Mouse (Mus musculus) G1E (cell line): ENCODE measurements around the gene Cckbr. TPM values are rescaled to one million over a fixed set of nuclear protein-coding genes. Genes with fewer than 3 reads are reported as not detected.

Experiments
- ATAC-seq: 2 replicates; pipeline ENCODE4 v1.8.0; 2016; ENCODE audit warnings: mild to moderate bottlenecking; ENCODE audit not compliant: insufficient number of reproducible peaks, poor library complexity, low FRiP score, severe bottlenecking; ENCODE audit errors: extremely low read depth
- DNase-seq: peaks from one replicate; pipeline ENCODE4 v3.0.0; 2012; ENCODE audit warnings: low spot score
- H3K27me3 ChIP-seq: 2 replicates; pipeline ENCODE4 v1.6.1; 2012; ENCODE audit warnings: mild to moderate bottlenecking, low read length, inconsistent platforms; ENCODE audit not compliant: insufficient read depth
- H3K36me3 ChIP-seq: replicated peaks from 2 replicates; pipeline ENCODE3; 2012; ENCODE audit warnings: mild to moderate bottlenecking, inconsistent platforms
- H3K4me1 ChIP-seq: 2 replicates; pipeline ENCODE4 v1.6.1; 2012; ENCODE audit warnings: low read depth, low read length, inconsistent platforms, mixed read lengths; ENCODE audit not compliant: insufficient read depth
- H3K4me3 ChIP-seq: 2 replicates; pipeline ENCODE4 v1.5.1; 2012; ENCODE audit warnings: low read depth, mild to moderate bottlenecking, inconsistent platforms, low read length, moderate library complexity, mixed read lengths
- H3K9me3 ChIP-seq: replicated peaks from 2 replicates; pipeline ENCODE4 v1.6.1; 2012; ENCODE audit warnings: inconsistent platforms
- CTCF ChIP-seq: IDR thresholded peaks from 2 replicates; pipeline ENCODE4 v1.5.1; 2012; ENCODE audit warnings: low read depth, low read length, inconsistent platforms, mixed read lengths
- GATA1 ChIP-seq: IDR thresholded peaks from 2 replicates; pipeline ENCODE4 v1.6.1; 2012; ENCODE audit warnings: borderline replicate concordance, low read length, inconsistent platforms, mixed read lengths
- GATA2 ChIP-seq: IDR thresholded peaks from 2 replicates; pipeline ENCODE4 v1.6.1; 2012; ENCODE audit warnings: low read depth, low read length, inconsistent platforms, borderline replicate concordance
- POLR2AphosphoS5 ChIP-seq: IDR thresholded peaks from 2 replicates; pipeline ENCODE4 v1.6.1; 2012; ENCODE audit warnings: low read depth, low read length, inconsistent platforms; ENCODE audit not compliant: insufficient replicate concordance
- TAL1 ChIP-seq: conservative IDR thresholded peaks from 2 replicates; pipeline ENCODE4 v1.6.1; 2012; ENCODE audit warnings: low read depth, low read length, inconsistent platforms, mixed read lengths
- polyA plus RNA-seq: library from polyadenylated mRNA; stranded (reverse); fragments of >175 nt; gene quantifications from 2 replicates; pipeline ENCODE4 v1.2.3, GENCODE M21; 2012
- total RNA-seq, 2 experiments: library from RNA; stranded (forward) in 1 of 2; stranded (reverse) in 1 of 2; fragments of 200-1000 nt in 1 of 2; fragments of >200 nt in 1 of 2; fragmentation: Nextera tagmentation in 1 of 2; gene quantifications; 2 replicates each; pipeline ENCODE4 v1.2.3; 2014 to 2017

Cckbr gene
- total and polyA plus RNA-seq, 3 experiments: 0.05 TPM; not detected in 2

DNA sequence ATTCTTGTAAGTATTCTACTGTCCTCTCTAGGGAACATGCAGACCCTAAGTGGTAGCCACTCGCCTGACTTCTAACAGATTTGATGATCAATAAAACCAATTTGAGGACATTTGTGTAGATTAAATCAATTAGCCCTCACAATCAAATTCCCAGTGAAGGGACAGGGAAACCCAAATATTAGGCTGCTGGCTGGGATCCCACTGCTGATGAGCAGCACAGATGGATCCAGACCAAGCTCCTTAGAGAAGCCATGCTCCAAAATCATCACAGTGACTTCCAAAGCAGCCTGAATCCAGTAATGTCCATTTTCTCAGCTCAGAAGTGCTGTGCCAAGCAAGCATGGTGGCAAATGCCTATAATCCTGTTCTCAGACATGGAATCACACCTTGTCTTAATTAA lies 74.1 kb downstream of the Cckbr start:
- DNase-seq (no peak), ATAC-seq (no peak)
- TF ChIP-seq POLR2AphosphoS5: no peak
- no peak for TF ChIP-seq GATA1
- no peak for TF ChIP-seq TAL1
- no peak for TF ChIP-seq CTCF
- TF ChIP-seq GATA2: no peak
- Histone ChIP-seq H3K4me1 (no peaks in the 10 kb centered on the region), H3K27me3 (0 out of 2 replicates have a peak, but pooled peaks cover 5% of the 10 kb centered on the region), H3K36me3 (no peaks in the 10 kb centered on the region), H3K9me3 (no peaks in the 10 kb centered on the region), H3K4me3 (no peak overlapping the region)

- Histone ChIP-seq H3K4me1 (no peaks in the 10 kb centered on the region), H3K9me3 (no peaks in the 10 kb centered on the region), H3K36me3 (no peaks in the 10 kb centered on the region), H3K27me3 (0 out of 2 replicates have a peak, but pooled peaks cover 5% of the 10 kb centered on the region), H3K4me3 (no peak overlapping the region)
- TF ChIP-seq GATA2: no peak
- TF ChIP-seq TAL1: no peak
- TF ChIP-seq GATA1: no peak
- no peak for TF ChIP-seq POLR2AphosphoS5
- no peak for TF ChIP-seq CTCF
- no peak for ATAC-seq
- DNase-seq: no peak
Observed at GRCm38 (mm10) chr7:105501984-105502383, 76.5 kb downstream of the Cckbr start.

DNA sequence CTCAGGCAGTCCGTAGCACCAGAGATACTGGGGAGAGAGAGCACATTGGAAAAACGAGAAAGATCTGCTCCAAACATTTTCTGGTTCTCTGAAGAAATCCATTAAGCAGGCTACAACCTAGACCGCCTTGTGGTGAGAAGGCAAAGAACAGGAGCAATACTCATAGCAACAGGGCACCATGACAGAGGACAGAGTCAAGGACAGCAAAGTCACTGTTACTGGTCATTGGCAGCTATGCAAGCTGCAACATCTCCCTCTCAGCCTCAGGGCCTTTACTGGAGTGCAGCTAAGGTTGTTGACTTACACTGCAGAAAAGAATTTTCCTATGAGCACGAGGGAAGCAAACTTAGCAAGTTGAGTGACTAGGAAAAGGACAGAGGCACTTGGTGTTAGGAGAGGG lies 81.7 kb downstream of the Cckbr start:
- Histone ChIP-seq H3K27me3 (no peaks in the 10 kb centered on the region), H3K4me3 (no peak overlapping the region), H3K36me3 (no peaks in the 10 kb centered on the region), H3K9me3 (no peaks in the 10 kb centered on the region), H3K4me1 (no peaks in the 10 kb centered on the region)
- no peak for DNase-seq
- TF ChIP-seq CTCF: no peak
- TF ChIP-seq GATA1: no peak
- TF ChIP-seq GATA2: no peak
- no peak for TF ChIP-seq TAL1
- no peak for TF ChIP-seq POLR2AphosphoS5
- no peak for ATAC-seq

DNA sequence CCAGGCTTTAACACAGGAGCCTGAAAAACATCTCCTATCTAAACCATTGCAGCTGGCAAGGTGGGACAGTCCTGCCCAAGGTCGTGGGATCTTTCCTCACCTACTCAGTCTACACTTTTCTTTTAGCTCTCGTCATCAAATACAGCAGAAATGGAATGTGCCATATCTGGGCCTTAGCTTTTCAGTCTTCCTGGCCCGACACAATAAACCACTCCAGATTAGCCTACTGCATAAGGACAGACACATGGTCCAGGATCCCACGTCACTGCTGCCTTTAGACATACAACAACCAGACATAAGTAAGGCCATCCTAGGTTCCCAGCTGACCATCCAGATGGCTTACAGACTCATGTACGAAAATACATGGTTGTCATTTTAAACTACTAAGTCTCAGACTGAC lies 84.6 kb downstream of the Cckbr start:
- no peak for ATAC-seq
- Histone ChIP-seq H3K36me3 (no peaks in the 10 kb centered on the region), H3K9me3 (no peaks in the 10 kb centered on the region)

GRCm38 (mm10) chr7:105513845-105514291 lies 88.3 kb downstream of the Cckbr start:
- Histone ChIP-seq H3K9me3 (no peaks in the 10 kb centered on the region), H3K4me1 (no peaks in the 10 kb centered on the region), H3K36me3 (no peaks in the 10 kb centered on the region), H3K27me3 (no peaks in the 10 kb centered on the region), H3K4me3 (no peak overlapping the region)
- TF ChIP-seq GATA1 (no peak), CTCF (no peak), TAL1 (no peak), GATA2 (no peak), POLR2AphosphoS5 (no peak)
- DNase-seq: no peak
- no peak for ATAC-seq

More for the DNA sequence above, 84.6 kb downstream of the Cckbr start:
- DNase-seq: no peak
- no peak for TF ChIP-seq POLR2AphosphoS5
- TF ChIP-seq GATA1: no peak
- TF ChIP-seq CTCF: no peak
- no peak for TF ChIP-seq TAL1
- no peak for TF ChIP-seq GATA2
- Histone ChIP-seq H3K4me3 (no peak overlapping the region), H3K27me3 (no peaks in the 10 kb centered on the region), H3K4me1 (no peaks in the 10 kb centered on the region)

DNA sequence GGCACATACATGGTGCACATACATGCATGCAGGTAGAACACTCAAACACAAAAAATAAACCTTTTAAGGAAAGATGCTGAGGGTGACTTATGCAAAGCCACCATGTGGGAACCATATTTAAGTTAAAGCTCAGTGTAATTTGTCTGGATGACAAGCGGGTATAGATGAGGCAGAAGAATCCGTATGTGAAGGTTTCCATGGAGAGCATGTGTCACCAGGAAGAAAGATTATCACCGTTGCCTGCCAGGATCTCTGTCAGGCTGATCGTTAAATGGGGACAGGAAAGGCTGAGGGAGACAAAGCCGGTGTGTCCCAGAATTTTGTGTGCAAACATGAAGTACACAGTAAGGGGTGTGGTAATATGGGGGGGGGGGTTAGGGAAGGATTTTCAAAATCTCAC lies 89.0 kb downstream of the Cckbr start:
- no peaks in the 10 kb centered on the region for H3K9me3 ChIP-seq
- no peak overlapping the region for H3K4me3 ChIP-seq
- no peaks in the 10 kb centered on the region for H3K4me1 ChIP-seq
- DNase-seq (no peak), ATAC-seq (no peak)
- no peaks in the 10 kb centered on the region for H3K36me3 ChIP-seq
- TF ChIP-seq TAL1 (no peak), GATA1 (no peak), CTCF (no peak), GATA2 (no peak), POLR2AphosphoS5 (no peak)
- peaks cover 3% of the 10 kb centered on the region; the same call in 1 of the 2 replicates for H3K27me3 ChIP-seq
